Mouse (Mus musculus): ENCODE data around the gene Sulf2. TPM values are rescaled to one million over a fixed set of nuclear protein-coding genes. Genes with fewer than 3 reads are reported as not detected.

Sulf2 gene
- polyA plus RNA-seq, 1 experiment: 11.3 TPM

DNA sequence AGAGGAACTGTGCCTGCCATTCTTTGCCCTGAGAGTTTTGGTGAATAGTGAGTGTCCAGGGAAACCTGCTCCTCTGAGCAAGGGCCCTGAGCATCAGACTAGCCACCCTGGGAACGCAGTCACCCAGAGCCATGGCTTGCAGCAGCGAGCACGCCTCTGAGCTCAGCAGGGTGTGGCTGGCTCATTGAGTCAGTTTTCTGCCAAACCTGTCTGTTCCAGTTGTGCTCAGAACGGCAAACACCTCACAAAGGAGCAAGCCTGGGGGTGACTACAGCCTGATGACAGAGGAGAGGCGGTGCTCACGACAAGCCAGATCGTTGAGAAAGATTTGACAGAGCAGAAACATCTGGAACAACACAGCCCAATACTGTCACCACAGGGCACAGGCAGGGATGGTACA is 14.7 kb upstream of the Sulf2 start:
- WGBS: 53% methylated on average over 7 of the region's 7 CpGs
- TF ChIP-seq POLR2A (IDR thresholded peaks at IDR 0.05; ENCODE audit: borderline replicate concordance, control insufficient read depth, low read depth, low read length) (no peak), CTCF (IDR thresholded peaks at IDR 0.05; ENCODE audit: control insufficient read depth, insufficient read depth, low read length) (no peak)
- H3K27ac ChIP-seq (ENCODE audit: control insufficient read depth, insufficient read depth, low read depth, low read length, poor library complexity): no peak overlapping the region
- no peaks in the 10 kb centered on the region; the same call in none of the 2 replicates for H3K4me1 ChIP-seq (ENCODE audit: control insufficient read depth, insufficient read depth, low read length)
- no peak overlapping the region for H3K4me3 ChIP-seq (replicated peaks; ENCODE audit: control insufficient read depth, low read depth, low read length)

GRCm38 (mm10) chr2:166168868-166169267 is 13.4 kb upstream of the Sulf2 start:
- no peak overlapping the region for H3K27ac ChIP-seq (ENCODE audit: control insufficient read depth, insufficient read depth, low read depth, low read length, poor library complexity)
- no peaks in the 10 kb centered on the region; the same call in none of the 2 replicates for H3K4me1 ChIP-seq (ENCODE audit: control insufficient read depth, insufficient read depth, low read length)
- 54% methylated on average over 7 of the region's 7 CpGs for WGBS
- no peak overlapping the region for H3K4me3 ChIP-seq (replicated peaks; ENCODE audit: control insufficient read depth, low read depth, low read length)
- TF ChIP-seq CTCF (IDR thresholded peaks at IDR 0.05; ENCODE audit: control insufficient read depth, insufficient read depth, low read length) (no peak), POLR2A (IDR thresholded peaks at IDR 0.05; ENCODE audit: borderline replicate concordance, control insufficient read depth, low read depth, low read length) (no peak)

DNA sequence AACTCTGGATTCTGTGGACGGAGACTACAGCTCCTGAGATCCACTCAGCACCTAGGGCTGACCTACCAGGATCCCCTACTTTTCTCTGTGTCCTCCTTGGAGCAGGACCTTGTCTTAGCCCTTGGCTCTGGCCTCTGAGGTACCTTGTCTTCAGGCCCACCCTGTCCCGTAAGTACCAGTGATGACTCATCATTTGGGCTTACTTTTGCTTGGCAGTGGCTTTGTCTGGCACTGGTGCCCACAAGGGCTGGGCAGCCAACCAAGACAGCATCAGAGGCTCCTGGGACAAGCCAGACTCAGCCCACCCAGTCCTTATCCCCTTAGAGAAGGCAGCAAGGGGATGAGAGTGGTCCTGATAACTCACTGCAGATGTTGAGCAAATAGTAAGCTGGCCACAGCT is 11.9 kb upstream of the Sulf2 start:
- 71% methylated on average over 2 of the region's 2 CpGs for WGBS
- Histone ChIP-seq H3K27ac (ENCODE audit: control insufficient read depth, insufficient read depth, low read depth, low read length, poor library complexity) (no peak overlapping the region), H3K4me3 (replicated peaks; ENCODE audit: control insufficient read depth, low read depth, low read length) (no peak overlapping the region), H3K4me1 (ENCODE audit: control insufficient read depth, insufficient read depth, low read length) (no peaks in the 10 kb centered on the region; the same call in none of the 2 replicates)
- TF ChIP-seq CTCF (IDR thresholded peaks at IDR 0.05; ENCODE audit: control insufficient read depth, insufficient read depth, low read length) (no peak), POLR2A (IDR thresholded peaks at IDR 0.05; ENCODE audit: borderline replicate concordance, control insufficient read depth, low read depth, low read length) (no peak)

DNA sequence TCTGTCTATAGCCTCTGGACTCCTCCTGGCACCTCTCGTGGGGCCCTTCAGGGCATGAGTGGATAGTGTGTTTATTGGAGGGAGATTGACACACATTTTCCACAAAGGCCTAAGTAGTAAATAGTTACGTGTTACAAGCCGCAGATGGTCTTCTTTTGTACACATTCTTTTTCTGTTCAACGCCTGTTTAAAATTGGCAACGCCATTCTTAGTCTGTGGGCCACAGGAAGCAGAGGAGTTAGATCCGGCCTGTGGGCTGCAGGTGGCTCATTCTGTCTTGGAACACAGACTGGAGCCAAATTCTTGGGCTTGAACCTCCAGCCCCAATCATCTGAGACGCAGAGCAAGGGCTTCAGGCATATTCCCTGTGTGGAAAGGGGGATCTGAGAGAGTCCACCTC is 9.9 kb upstream of the Sulf2 start:
- H3K27ac ChIP-seq (ENCODE audit: control insufficient read depth, insufficient read depth, low read depth, low read length, poor library complexity): no peak overlapping the region
- H3K4me3 ChIP-seq (replicated peaks; ENCODE audit: control insufficient read depth, low read depth, low read length): no peak overlapping the region
- H3K4me1 ChIP-seq (ENCODE audit: control insufficient read depth, insufficient read depth, low read length): no peaks in the 10 kb centered on the region; the same call in none of the 2 replicates
- 69% methylated on average over 7 of the region's 7 CpGs for WGBS
- TF ChIP-seq CTCF (IDR thresholded peaks at IDR 0.05; ENCODE audit: control insufficient read depth, insufficient read depth, low read length): no peak
- no peak for TF ChIP-seq POLR2A (IDR thresholded peaks at IDR 0.05; ENCODE audit: borderline replicate concordance, control insufficient read depth, low read depth, low read length)

DNA sequence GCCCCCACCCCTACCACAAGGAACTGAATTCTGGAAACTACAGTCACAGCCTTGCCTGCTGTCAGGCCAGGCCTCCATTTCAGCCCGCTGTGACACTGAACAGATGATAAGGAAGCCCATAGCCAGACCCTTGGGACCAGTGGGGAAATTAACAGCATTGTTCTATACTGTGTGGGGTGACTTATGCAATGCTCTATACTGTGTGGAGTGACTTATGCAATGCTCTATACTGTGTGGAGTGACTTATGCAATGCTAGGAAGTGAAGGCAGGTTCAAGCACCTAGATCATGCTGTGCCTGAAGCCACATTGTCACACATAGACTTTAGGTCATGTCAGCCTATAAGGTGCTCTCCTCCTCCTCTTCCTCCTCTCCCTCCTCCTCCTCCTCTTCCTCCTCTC is 9.1 kb upstream of the Sulf2 start:
- Histone ChIP-seq H3K4me1 (ENCODE audit: control insufficient read depth, insufficient read depth, low read length) (no peaks in the 10 kb centered on the region; the same call in 1 of the 2 replicates), H3K4me3 (replicated peaks; ENCODE audit: control insufficient read depth, low read depth, low read length) (no peak overlapping the region), H3K27ac (ENCODE audit: control insufficient read depth, insufficient read depth, low read depth, low read length, poor library complexity) (no peak overlapping the region)
- no peak for TF ChIP-seq POLR2A (IDR thresholded peaks at IDR 0.05; ENCODE audit: borderline replicate concordance, control insufficient read depth, low read depth, low read length)
- no peak for TF ChIP-seq CTCF (IDR thresholded peaks at IDR 0.05; ENCODE audit: control insufficient read depth, insufficient read depth, low read length)
- 33% methylated on average over 1 of the region's 1 CpGs for WGBS

GRCm38 (mm10) chr2:166163917-166164316 is 8.5 kb upstream of the Sulf2 start:
- Histone ChIP-seq H3K27ac (ENCODE audit: control insufficient read depth, insufficient read depth, low read depth, low read length, poor library complexity) (no peak overlapping the region), H3K4me1 (ENCODE audit: control insufficient read depth, insufficient read depth, low read length) (no peaks in the 10 kb centered on the region; the same call in 1 of the 2 replicates), H3K4me3 (replicated peaks; ENCODE audit: control insufficient read depth, low read depth, low read length) (no peak overlapping the region)
- TF ChIP-seq CTCF (IDR thresholded peaks at IDR 0.05; ENCODE audit: control insufficient read depth, insufficient read depth, low read length) (no peak), POLR2A (IDR thresholded peaks at IDR 0.05; ENCODE audit: borderline replicate concordance, control insufficient read depth, low read depth, low read length) (no peak)
- WGBS: 81% methylated on average over 6 of the region's 6 CpGs

- Histone ChIP-seq H3K27ac (ENCODE audit: control insufficient read depth, insufficient read depth, low read depth, low read length, poor library complexity) (no peak overlapping the region), H3K4me1 (ENCODE audit: control insufficient read depth, insufficient read depth, low read length) (no peaks in the 10 kb centered on the region; the same call in 1 of the 2 replicates), H3K4me3 (replicated peaks; ENCODE audit: control insufficient read depth, low read depth, low read length) (no peak overlapping the region)
- WGBS: 87% methylated on average over 5 of the region's 5 CpGs
- no peak for TF ChIP-seq CTCF (IDR thresholded peaks at IDR 0.05; ENCODE audit: control insufficient read depth, insufficient read depth, low read length)
- TF ChIP-seq POLR2A (IDR thresholded peaks at IDR 0.05; ENCODE audit: borderline replicate concordance, control insufficient read depth, low read depth, low read length): no peak
Measured at GRCm38 (mm10) chr2:166163252-166163651, 7.8 kb upstream of the Sulf2 start.

DNA sequence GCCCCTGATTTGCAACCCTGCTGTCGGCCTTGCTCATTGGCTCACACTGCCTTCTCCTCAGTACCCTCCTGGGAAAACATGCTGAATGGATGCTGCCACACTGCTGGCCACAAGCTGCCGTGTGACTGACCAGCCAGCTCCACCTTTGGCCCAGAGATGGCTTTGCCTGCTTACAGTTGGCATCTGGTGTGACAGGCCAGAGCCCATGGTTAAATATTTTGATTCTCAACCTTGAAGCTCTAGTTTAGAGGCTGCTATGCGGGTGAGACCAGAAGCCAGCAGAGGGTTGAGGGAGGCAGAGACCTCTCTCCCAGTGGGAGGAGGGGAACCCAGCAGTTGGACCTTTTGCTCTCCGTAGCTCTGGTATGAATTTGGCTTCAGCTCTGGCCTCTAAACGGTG is 6.7 kb upstream of the Sulf2 start:
- 77% methylated on average over 5 of the region's 5 CpGs for WGBS
- H3K4me3 ChIP-seq (replicated peaks; ENCODE audit: control insufficient read depth, low read depth, low read length): no peak overlapping the region
- no peak overlapping the region for H3K27ac ChIP-seq (ENCODE audit: control insufficient read depth, insufficient read depth, low read depth, low read length, poor library complexity)
- TF ChIP-seq CTCF (IDR thresholded peaks at IDR 0.05; ENCODE audit: control insufficient read depth, insufficient read depth, low read length) (no peak), POLR2A (IDR thresholded peaks at IDR 0.05; ENCODE audit: borderline replicate concordance, control insufficient read depth, low read depth, low read length) (no peak)
- no peaks in the 10 kb centered on the region; the same call in 1 of the 2 replicates for H3K4me1 ChIP-seq (ENCODE audit: control insufficient read depth, insufficient read depth, low read length)

GRCm38 (mm10) chr2:166159276-166159675 is 3.8 kb upstream of the Sulf2 start:
- no peaks in the 10 kb centered on the region for H3K4me1 ChIP-seq (ENCODE audit: control insufficient read depth, insufficient read depth, low read length)

More at GRCm38 (mm10) chr2:166159276-166159675, 3.8 kb upstream of the Sulf2 start:
- Histone ChIP-seq H3K27ac (ENCODE audit: control insufficient read depth, insufficient read depth, low read depth, low read length, poor library complexity) (no peak overlapping the region), H3K4me3 (replicated peaks; ENCODE audit: control insufficient read depth, low read depth, low read length) (no peak overlapping the region)
- WGBS: 79% methylated on average over 7 of the region's 7 CpGs
- no peak for TF ChIP-seq POLR2A (IDR thresholded peaks at IDR 0.05; ENCODE audit: borderline replicate concordance, control insufficient read depth, low read depth, low read length)
- TF ChIP-seq CTCF (IDR thresholded peaks at IDR 0.05; ENCODE audit: control insufficient read depth, insufficient read depth, low read length): 0 out of 2 replicates have a peak, but pooled peaks have one; percentile 1
